Mouse (Mus musculus) ES-CJ7 (cell line): ENCODE measurements around the gene Ppp1r12b.

Experiments
- DNase-seq: peaks from one replicate; pipeline ENCODE4 v3.0.0; 2011; ENCODE audit warnings: low read depth, low spot score

The Ppp1r12b gene

DNA sequence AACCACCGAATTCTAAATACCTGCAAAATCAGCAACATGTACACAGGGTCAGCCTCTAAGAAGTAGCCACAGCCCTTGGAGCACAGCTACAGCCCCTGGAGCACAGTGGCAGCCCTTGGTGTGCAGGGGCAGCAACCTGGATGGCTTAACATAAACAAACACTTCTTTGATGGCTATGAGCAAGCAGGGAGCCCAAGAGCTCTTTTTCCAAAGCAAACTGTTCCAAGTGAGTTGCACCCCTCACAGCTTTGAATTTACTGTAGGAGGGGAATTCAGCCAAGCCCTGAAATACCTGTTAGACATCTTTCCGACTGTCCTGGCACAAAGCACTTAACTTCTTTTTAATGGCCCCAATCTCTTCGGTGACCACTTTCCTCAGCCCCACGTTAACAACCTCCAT lies 14.9 kb downstream of the Ppp1r12b start:
- peak; percentile 25 for DNase-seq

DNA sequence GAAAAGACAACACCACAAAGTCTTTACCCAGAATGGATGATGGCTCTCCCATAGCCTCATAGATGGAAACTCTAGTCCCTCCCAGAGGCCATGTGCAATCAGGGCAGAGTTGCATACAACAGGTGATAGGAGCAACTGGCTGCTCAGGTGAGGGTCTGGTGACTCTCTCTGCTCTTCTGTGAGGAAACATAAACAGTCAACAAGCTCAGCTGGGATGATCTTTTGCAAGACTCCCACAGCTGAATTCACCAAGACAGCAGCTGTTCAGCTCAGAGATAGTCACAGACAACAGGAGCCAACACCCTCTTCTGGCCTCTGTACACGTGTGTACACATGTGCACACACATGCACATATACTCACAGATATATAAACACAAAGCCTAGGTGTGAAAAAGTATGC lies 17.5 kb downstream of the Ppp1r12b start:
- DNase-seq: no peak

DNA sequence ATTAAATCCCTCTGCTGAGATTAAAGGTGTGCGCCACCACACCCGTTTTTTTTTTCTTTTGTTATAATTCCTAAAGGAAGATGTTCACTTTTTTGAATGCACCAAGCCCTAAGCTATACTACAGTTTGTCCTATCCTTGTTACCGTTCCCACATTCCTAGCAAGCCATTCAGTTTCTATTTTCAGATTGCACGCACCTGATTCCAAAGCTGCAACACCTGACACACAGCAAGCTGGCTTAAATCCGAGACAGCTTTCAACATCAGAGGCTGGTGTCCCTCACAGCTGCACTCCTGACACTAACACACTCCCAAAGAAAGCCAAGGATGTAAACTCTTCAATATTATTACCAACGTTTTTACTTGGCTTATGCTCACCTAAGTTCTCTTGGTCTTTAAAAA lies 19.4 kb downstream of the Ppp1r12b start:
- DNase-seq: no peak

DNA sequence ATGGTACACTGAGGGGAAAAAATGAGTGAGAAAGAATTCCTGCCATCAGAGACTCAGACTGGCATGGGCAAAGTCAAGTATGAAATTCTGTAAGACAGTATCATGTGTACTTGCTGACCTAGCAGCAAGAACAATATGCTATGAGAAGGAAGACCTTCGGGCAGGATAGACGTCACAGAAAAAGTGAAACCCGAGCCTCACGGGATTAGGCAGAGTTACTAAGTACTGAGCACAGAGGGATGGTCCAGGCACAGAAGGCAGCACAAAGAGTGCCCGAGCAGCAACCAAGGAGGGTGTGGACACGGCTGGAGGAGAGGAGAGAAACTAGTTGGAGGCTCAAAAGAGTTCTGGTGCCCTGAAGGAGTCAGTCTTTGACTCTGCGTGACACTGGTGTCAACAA lies 23.3 kb downstream of the Ppp1r12b start:
- no peak for DNase-seq

DNA sequence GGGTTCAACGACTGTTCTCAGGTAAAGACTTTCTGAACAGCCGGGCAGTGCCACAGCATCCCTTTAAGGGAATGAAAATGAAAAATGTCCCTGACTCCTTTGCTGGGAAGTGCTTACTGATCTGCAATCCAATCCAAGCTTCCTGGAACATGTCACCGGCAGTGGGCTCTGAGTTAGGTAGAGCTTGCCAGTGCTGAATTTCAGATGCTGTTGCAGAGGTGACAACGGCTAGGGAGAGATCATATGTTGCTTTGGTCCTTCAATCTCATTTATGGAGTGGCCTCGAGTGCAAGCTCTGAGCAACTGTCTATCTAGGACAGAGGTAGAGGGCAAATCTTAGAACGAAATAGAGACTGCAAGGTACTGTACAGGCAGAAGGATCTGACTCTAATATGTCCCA lies 36.7 kb downstream of the Ppp1r12b start:
- no peak for DNase-seq

DNA sequence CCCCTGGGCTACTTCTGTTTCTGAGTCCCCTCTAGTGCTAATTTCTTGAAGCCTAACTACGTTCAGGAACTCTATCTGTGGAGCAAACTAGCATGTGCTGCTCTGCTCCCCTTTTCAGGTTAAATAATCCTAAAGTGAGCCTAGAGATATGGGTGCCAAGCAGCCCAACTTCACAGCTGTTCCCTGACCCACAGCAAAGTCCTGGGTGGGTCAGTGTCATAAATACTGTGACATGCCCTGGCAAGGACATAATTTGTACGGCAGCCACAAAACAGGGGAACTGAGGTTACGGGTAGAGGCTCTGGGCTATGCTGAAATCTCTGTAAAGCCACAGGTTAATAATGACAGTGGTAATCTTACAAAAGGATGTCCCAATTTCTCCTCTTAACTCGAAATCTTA lies 40.3 kb downstream of the Ppp1r12b start:
- no peak for DNase-seq

DNA sequence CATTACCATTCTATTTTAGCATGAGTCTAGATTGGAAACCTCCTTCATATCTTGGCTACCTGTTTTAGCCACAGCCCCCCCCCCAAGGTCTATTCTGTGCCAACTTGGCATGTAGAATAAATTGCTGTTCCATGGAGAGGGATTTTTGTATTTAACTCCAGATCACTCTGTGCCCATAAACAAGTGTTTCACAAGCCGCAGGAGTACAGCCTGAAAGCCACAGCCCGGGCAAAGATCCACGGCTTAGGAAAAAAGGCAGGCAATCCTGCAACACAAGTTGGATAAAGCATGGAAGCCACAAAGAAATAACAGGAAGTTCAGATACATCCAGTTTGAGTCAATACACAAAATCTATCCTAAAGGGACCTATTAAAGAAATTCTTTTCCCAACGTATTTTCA lies 42.2 kb downstream of the Ppp1r12b start:
- DNase-seq: no peak

DNA sequence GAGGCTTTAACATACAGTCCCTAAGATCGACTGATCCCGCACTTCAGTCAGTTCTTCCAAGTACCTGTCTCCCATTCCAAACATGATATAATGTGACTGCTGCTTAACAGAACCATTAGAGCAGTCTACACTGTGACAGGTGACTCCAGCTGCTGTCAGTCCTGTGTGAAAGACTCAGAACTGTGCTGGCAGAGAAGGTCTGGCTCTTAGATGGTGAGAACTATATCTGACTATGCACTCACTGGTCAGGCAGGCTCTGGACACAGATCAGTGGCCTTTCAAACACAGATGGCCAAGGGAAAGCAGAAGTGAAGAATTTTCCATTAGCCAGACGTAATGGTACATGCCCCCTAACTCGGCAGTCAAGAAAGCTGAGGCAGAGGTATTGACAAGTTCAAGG lies 43.9 kb downstream of the Ppp1r12b start:
- no peak for DNase-seq

DNA sequence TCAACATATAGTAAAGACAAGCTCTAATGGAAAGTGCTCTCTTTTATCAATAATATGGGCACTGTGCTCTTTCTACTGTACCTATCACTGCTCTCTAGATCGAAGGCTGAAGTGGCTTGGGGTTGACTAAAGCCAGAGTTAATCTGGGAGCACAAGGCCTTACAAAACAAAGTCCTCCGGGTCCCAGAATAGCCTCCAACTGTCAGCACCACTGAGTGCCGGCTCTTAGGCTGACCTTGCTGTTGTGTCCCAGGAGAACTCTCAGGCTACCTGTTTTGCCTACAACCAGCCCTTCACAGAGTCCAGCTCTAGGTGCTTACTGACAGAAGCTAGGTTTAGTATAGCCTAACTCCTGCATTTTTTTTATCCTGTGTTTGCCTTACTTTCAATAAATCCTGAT lies 45.7 kb downstream of the Ppp1r12b start:
- DNase-seq: no peak

DNA sequence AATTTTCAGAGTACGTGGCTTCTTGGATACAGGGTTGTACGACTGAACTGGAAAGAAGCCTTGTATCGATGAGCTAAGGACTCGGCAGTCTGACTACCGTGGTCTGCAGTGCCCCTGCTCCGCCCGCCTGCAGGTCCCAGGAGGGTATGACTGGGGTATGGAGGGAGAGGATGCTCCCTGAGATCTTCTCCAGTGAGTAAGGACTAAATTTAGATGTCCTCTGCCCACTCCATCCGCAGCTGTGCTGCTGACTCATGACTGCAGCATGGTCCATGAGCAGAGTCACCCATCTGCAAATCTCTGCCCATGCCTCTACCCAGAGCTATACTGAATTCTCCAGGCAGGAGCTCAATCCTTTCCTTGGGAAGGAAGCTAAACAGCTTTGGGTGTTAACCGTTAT lies 46.3 kb downstream of the Ppp1r12b start:
- no peak for DNase-seq

DNA sequence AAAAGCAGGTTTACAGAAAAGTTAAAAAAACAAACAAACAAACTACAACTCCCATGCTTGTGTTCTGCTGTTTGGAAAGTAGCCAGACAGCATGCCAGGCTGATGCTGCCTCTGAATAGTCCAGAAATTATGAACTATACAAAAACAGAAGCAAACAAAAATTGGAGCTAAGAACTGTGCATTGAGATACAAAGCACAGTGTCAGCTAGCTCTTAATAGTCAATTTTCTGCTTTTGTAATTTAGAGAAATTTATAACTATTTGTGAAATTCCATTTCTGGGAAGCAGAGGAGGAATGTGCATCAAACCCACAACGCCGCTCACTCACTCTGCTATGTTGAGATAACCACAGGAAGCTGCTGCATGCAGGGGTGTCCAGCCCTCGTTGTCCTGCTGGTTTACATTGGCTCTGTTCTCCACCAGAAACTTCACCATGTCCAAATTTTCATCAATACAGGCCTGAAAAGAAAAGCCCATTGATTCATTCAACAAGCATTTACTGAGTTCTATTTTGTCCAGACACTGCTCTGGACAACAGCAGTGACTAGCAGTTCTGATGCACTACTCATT lies 53.6 kb downstream of the Ppp1r12b start:
- DNase-seq: no peak

DNA sequence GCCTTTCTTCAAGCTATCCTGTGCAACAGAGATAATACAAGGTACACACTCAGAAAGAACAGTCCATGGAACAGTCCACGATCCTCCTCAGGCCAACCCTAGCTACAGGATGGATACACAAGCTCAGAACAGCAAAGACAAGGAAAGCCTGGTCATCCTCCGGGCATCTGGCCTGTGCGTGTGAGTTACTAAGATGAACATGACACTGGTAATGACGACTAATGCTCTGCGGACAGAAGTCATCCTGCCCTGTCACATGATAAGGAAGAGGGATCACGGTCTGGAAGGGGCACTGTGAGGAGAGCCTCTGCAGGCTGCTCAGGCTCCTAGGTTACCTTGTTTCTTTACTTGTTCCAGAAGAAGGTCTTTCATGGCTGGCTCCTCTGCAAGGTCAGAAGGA lies 59.7 kb downstream of the Ppp1r12b start:
- DNase-seq: no peak

DNA sequence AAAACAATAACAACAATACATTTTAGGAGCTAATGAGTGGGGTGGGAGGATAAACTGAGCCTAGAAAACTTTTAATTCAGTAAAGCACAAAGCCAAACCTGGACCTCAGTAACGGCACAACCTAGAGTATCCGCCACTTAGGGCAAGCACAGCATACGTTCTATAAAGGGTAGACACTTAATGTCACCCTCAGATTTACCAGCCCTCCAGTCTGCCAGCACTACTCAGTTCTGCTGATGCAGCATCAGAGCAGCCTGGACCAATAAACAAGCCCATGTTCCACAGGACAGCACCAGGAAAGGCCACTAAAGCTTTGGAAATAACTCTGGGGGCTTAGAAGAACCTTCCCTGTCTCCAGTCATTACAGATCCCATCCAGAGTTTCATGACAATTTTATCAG lies 60.9 kb downstream of the Ppp1r12b start:
- no peak for DNase-seq

DNA sequence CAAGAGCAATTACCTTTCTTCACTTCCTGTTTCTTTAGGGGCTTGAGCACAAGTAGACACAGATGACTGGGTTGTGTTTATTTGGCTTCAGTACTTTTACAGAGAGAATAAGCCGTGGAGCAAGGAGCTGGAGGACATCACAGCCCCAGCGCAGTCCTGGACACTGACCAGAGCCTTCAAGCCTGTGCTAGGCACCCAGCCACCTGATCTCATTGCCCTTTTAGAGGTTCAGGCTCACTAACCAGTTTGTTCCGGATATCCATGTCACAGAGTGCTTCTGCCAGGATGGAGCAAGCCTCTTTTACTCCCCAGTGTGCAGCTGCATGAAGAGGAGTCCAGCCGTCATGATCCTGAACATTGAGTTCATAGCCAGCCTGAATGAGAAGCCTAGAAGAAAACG lies 63.8 kb downstream of the Ppp1r12b start:
- DNase-seq: no peak

DNA sequence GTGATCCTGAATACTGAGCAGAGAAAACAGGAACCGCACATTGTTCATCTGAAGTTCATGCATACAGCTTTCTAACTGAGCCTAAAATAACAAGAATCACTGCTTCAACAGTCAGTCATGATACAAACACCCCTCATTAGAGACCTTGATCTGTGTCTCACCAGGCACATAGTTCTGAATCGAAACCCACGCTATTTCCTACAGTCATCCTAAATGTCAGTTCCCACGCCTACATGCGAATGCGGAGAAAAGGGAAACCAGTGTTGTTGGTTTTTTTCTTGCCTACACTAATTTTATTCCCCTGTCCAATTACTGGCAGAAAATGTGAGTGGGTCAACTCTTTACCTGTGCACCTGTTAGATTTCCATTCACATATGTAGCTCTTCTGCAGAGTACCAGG lies 66.1 kb downstream of the Ppp1r12b start:
- DNase-seq: no peak

DNA sequence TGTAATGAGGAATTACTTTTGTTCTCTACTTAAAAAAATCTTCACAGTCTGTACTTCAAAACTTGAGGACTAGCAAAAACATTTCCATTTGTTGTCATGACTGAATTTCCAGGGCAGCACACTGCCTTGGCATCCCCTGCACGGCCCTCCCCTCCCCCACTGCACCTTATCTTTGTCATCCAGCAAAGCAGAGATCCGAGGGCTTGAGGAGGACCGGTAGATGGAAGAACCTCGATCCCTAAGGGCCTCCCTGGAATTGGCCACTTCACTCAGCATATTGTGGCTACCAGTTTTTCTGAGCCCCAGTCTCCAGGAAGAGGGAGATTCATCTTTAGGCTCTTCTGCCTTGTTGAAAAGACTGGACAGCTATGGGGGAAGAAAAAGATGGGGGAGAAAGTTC lies 79.9 kb downstream of the Ppp1r12b start:
- no peak for DNase-seq

DNA sequence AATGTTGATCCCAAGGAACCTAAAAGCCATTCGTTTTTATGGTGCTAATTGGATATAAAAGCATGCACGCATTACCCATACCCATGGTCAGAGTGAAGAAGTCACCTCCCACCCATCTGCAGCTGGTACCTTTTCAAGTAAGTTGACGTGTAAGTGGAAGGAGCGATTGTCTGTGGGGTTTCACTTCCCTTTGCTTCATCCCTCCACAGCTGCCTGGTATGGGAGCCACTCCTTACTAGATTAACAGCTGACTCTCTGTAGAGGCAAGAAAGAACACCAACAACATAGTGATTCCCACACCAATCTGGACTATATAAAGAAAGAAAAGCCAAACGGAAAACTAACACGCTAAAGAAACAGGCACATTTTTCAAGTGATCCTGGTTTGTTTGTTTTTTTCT lies 83.1 kb downstream of the Ppp1r12b start:
- no peak for DNase-seq

DNA sequence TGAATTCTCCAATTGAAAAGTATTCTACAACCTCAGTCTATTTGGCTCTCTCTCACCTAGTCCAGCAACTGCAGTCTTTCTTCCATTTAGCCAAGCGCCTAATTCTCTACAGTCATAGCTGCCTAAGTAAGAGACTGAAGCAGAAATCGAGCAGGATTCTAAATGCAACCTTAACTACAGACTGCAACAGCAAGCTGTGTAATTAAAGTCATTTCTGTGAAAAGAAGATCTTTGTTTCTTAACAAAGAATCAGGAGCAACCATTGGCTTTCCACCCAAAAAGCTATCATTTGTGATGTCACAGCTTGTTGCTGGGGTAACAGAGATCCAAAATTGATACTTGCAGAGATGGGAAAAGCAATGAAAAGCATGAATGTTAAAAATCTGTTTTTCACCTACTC lies 89.3 kb downstream of the Ppp1r12b start:
- DNase-seq: no peak

DNA sequence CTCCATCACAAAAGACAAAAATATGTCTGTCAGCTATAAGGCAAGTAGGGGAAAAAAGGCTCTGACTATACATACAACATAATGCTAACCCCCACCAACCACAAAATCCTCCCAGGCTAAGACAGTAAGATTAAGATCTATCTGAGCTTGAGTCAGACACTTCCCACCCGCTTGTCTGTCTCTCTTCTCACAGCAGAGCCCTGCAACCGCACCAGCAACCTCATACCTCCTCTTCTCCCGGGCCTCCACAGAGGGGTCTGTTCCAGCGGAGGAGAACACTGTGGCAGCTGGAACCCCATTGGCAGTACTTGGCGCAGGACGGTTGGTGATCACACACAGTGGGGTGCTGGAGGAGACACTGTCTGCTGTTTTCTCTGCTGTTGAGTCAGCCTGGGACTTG lies 90.2 kb downstream of the Ppp1r12b start:
- DNase-seq: no peak

DNA sequence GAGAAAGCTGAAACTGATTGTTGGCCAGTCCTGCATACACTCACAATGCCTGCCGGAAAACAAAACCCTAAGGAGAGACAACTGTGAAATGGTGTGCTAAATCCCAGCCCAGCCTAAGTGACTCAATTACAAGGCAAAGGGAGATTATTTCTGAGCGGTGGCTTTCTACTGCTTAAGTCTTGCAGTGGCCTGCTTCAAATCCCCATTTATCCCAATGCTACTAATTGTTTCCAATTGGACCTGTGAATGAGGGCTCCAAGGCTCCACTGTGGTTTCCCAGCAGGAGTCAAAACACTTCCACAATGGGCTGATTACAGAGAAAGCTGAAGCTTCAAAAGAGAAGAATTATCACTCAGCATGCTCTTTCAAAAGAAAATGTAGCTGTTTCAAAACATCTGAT lies 95.2 kb downstream of the Ppp1r12b start:
- no peak for DNase-seq

DNA sequence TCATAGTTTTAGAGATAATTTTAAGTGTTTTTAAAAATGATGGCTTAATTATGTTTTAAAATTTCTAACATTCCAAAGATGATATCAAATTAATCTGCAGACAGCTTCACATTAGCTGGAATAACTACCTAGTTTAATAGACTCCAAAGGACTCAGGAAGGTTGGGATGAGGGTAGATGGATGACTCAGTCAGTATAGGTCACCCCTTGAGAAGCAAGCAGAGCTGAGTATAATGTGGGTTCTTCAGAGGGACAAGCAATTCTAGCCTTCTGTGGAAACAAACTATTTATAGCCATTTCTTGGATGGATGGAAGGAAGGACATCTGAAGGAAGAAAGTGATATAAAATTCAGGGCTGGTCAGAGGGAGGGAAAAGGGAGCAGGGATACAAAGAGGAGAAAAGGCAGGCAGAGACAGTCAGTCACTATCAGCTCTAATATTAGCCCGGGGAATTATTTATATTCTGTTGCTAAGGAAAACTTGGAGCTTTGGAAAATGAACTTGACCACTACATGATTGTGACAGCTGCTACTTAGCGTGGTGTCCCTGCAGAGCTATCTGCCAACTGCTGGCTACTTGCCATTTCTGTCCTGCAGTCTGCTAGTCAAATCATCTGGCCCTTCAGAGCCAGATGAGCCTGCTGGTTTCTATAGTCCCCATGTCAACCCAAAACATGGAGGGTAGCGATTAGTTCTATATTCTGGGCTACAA lies 97.2 kb downstream of the Ppp1r12b start:
- DNase-seq: no peak

DNA sequence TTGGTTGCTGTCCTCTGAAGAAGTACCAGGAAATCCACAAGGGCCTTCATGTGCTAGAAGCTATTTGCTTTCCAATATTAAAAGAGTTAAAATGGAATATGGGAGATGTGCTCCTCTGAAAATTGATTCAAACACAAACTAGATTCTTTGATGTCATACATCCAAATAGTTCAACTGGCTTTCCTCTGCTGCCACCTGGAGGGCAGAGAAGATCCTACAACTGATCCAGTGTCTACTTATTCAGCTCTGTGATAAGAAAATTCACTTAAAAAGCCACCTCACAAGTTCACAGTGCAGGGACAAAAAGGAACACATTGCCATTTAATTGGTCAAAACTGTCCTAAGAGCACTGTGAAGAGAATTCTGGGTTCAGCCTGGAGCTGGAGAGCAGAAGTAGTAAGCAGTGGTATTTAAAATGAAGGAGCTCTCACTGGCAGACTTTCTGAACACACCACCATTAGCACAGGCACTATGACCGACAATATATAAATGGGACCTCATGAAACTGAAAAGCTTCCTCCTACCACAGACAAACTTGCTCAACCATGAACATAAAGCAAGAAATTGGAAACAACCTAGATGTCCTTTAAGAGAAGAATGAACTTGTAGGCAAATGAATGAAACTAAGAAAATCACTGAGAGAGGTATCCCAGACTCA lies 101.3 kb downstream of the Ppp1r12b start:
- peak; percentile 54 for DNase-seq

DNA sequence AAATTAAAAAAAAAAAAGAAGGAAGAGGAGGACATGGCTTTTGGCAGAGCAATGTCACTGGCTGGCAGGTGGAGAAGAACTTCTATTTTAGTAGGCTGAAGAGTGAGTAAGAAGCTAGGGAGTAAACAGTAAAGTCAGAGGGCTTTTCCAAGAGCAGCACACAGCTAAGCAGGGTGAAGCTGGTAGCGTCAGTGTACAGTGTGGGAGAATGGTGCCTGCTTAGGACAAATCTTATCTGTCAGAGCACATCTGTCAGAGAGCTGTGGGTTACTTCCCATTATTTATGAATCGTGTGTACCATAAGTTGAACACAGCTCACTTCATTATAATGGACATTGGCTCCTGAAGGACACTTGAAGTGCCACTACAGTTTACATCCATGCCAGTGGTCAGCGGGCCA lies 102.9 kb downstream of the Ppp1r12b start:
- DNase-seq: no peak
